Mouse (Mus musculus): ENCODE measurements around the gene Apoh.

Gene Apoh

DNA sequence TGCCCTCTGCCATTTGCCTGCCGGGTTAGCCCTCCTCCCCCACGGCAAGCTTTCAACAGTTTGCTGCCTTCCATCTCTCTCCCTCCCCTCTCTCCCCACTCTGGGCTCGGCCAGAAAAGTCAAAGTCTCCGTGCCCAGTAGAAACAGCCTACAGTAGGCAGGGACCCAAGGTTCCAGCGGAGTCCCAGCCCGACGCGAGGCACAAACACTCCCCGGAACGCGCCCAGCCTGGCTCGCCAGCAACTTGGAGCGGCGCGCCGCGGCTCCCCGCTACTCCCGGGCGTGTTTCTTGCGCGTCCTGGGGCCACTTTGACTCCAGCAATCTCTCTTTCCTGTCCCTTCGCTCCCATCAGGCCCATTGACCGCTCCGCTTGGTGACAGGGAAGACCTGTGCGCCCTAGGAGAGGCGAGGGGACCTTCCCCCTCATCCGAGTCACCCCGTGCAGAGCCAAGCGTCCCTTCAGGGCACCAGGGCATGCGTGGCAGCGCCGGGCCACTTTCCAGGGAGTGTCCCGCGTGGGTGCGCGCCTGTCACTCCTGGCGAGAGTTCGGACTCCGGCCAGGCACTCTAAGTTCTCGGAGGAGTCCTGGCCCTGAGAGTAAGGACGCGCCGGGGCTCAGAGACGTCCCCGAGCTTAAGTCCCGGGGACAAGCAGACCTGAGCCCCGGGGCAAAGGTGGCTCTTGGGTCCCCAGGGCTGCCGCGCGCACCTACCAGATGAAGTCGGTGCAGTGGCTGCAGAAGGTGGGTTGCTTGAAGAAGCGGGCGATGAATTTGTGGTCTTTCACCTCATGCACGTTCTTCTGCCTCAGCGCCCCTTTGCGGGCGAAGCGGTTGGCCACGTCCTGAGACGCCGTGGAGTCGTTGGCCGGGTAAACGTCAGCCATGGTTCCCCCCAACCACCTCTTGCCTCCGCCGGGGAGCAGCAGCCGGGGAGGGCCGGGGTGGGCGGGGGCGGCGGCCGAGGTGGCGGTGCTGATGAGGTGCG is at the start of gene Apoh:
TSS of gene Apoh (plus strand) at position 574 of the 988 bp plus-strand sequence.
- DNase-seq (ENCODE audit: low read depth, low spot score) = peak; percentile 28
- Histone ChIP-seq H3K27me3 (ENCODE audit: control insufficient read depth, insufficient read depth, low read length, poor library complexity, severe bottlenecking) (no peaks in the 10 kb centered on the region), H3K36me3 (ENCODE audit: control insufficient read depth, insufficient read depth, low read length, poor library complexity, severe bottlenecking) (no peaks in the 10 kb centered on the region; the same call in 1 of the 2 replicates)

DNA sequence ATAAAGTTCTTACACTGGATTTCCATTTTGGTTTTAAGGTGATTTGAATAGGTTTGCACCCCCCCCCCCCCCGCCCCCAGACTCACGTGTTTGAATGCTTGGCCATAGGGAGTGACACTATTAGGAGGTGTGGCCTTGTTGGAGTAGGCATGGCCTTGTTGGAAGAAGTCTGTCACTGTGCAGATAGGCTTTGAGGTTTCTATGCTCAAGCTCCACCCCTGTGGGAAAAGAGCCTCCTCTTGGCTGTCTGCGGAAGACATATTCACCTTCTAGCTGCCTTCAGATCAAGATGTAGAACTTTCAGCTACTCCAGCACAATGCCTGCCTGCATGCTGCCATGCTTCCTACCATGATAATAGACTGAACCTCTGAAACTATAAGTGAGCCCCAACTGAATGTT is 49.3 kb upstream of the Apoh start:
- H3K27me3 ChIP-seq (ENCODE audit: control insufficient read depth, insufficient read depth, low read length, poor library complexity, severe bottlenecking) = no peaks in the 10 kb centered on the region
- no peaks in the 10 kb centered on the region for H3K36me3 ChIP-seq (ENCODE audit: control insufficient read depth, insufficient read depth, low read length, poor library complexity, severe bottlenecking)
- DNase-seq (ENCODE audit: low read depth, low spot score) = no peak

DNA sequence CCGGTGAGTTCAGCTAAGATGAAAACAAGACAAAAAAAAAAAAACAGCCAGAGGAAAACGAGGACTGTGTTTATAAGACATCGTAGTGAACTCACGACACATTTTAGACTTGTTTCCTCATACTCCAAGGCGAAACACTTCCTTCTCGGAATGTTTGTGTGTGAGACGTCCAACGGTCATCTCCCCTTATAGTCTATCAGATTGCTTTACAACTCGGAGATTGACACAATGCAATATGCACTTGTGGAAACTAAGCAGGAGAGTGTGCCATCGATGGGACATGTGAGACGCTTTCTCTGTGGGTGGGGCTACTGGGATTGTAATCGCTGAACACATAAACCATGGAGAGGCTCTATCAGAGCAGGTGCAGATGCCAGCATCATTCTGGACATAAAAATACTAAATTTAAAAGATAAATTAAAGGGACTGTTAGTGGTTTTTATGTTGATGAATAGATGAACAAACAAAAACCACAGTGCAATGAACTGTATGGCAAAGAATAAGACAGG is 48.8 kb upstream of the Apoh start:
- no peak for DNase-seq (ENCODE audit: low read depth, low spot score)
- Histone ChIP-seq H3K36me3 (ENCODE audit: control insufficient read depth, insufficient read depth, low read length, poor library complexity, severe bottlenecking) (no peaks in the 10 kb centered on the region), H3K27me3 (ENCODE audit: control insufficient read depth, insufficient read depth, low read length, poor library complexity, severe bottlenecking) (no peaks in the 10 kb centered on the region)

DNA sequence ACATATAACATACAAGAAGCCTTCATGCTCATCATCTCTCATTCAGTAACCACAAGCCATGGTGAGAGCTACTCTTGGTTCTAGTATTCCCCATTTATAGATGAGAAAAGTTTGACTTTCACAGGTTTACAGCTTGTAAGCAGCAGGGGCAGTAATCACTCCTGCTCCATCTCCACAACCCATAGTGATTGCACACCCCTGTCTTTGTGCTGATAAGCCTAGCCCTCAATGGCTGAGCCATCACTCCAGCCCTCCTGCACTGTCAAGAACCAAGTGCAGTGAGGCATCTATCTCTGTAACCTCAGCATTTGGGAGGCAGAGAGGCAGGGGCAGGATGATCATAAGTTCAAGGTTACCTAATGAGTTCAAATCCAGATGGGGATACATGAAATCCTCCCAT is 47.8 kb upstream of the Apoh start:
- Histone ChIP-seq H3K27me3 (ENCODE audit: control insufficient read depth, insufficient read depth, low read length, poor library complexity, severe bottlenecking) (no peaks in the 10 kb centered on the region), H3K36me3 (ENCODE audit: control insufficient read depth, insufficient read depth, low read length, poor library complexity, severe bottlenecking) (no peaks in the 10 kb centered on the region)
- no peak for DNase-seq (ENCODE audit: low read depth, low spot score)

DNA sequence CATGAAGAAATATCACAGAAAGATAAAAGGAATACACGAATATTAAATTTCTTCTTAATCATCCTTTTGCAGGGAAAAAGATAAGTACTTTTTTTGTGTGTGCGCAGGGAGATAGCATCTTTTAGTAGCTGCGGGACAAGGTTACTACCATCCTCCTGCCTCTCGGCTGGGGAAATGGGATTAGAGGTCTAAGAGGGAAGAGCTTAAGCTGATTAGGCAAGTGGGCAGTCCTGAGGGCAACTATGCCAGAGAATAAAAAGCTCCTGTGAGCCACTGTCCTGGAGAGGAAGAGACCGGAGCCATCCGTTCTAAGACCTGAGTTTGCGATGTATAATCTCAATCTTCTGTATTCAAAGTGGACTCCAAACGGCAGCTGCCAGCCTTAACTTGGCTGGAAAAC is 45.2 kb upstream of the Apoh start:
- Histone ChIP-seq H3K36me3 (ENCODE audit: control insufficient read depth, insufficient read depth, low read length, poor library complexity, severe bottlenecking) (no peaks in the 10 kb centered on the region), H3K27me3 (ENCODE audit: control insufficient read depth, insufficient read depth, low read length, poor library complexity, severe bottlenecking) (no peaks in the 10 kb centered on the region; the same call in 1 of the 2 replicates)
- no peak for DNase-seq (ENCODE audit: low read depth, low spot score)

DNA sequence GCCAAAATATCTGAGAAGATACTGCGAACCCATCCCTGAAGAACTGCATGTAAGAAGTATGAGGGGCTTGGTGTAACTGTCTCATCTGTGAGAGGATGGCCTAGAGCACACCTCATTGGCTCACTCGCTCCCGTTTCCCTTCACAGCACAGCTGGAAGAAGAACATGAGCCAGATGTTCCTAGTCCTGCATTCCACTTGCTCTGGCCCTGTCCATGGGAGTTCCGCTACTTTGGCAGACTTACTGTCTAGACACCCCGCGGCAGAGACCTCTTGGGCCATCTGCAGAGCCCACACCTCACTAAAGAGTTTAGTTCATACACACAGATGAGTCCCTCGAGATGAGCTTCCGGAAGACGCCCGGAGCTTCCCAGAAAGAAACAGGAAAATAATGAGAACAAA is 43.2 kb upstream of the Apoh start:
- no peak for DNase-seq (ENCODE audit: low read depth, low spot score)
- Histone ChIP-seq H3K36me3 (ENCODE audit: control insufficient read depth, insufficient read depth, low read length, poor library complexity, severe bottlenecking) (no peaks in the 10 kb centered on the region), H3K27me3 (ENCODE audit: control insufficient read depth, insufficient read depth, low read length, poor library complexity, severe bottlenecking) (no peaks in the 10 kb centered on the region; the same call in 1 of the 2 replicates)

DNA sequence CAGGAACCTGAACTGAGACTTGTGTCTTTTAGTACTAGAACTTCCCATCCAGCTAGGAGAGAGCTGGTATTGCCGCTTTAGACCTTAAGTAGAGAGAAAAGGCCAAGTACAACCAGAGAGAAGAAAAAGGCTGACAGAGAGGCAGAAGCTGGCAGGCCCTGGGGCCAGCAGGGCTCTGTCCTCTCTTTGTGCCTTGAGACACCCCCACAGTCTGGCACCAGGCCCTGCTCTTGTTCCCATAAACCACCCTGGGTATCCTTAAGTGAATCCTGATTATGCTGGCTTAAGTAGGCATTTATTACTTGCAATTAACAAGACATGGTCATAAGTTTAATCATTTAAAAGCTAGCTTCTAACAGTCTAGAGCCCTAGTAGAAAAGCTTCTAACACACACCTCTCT is 42.7 kb upstream of the Apoh start:
- H3K36me3 ChIP-seq (ENCODE audit: control insufficient read depth, insufficient read depth, low read length, poor library complexity, severe bottlenecking) = no peaks in the 10 kb centered on the region
- no peaks in the 10 kb centered on the region; the same call in 1 of the 2 replicates for H3K27me3 ChIP-seq (ENCODE audit: control insufficient read depth, insufficient read depth, low read length, poor library complexity, severe bottlenecking)
- DNase-seq (ENCODE audit: low read depth, low spot score) = no peak

DNA sequence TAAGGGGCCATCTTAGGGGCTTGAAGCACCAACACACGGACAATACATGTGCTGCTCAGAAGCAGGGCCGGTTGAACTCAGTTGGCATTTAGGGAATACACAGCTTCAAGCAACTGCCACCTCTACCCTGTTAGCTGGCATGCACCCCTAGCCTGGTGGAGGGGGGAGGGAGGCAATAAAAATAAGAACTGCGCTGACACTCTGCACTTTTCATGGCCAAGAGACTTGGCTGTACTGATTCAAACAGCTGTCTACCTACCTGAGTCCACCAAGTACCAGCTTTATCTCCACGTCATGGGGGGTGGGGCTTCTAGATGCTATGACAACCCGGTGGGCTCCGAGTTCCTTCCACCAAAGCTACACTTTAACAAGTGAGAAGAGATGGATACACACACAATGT is 42.1 kb upstream of the Apoh start:
- H3K27me3 ChIP-seq (ENCODE audit: control insufficient read depth, insufficient read depth, low read length, poor library complexity, severe bottlenecking) = no peaks in the 10 kb centered on the region; the same call in 1 of the 2 replicates
- H3K36me3 ChIP-seq (ENCODE audit: control insufficient read depth, insufficient read depth, low read length, poor library complexity, severe bottlenecking) = no peaks in the 10 kb centered on the region
- no peak for DNase-seq (ENCODE audit: low read depth, low spot score)

DNA sequence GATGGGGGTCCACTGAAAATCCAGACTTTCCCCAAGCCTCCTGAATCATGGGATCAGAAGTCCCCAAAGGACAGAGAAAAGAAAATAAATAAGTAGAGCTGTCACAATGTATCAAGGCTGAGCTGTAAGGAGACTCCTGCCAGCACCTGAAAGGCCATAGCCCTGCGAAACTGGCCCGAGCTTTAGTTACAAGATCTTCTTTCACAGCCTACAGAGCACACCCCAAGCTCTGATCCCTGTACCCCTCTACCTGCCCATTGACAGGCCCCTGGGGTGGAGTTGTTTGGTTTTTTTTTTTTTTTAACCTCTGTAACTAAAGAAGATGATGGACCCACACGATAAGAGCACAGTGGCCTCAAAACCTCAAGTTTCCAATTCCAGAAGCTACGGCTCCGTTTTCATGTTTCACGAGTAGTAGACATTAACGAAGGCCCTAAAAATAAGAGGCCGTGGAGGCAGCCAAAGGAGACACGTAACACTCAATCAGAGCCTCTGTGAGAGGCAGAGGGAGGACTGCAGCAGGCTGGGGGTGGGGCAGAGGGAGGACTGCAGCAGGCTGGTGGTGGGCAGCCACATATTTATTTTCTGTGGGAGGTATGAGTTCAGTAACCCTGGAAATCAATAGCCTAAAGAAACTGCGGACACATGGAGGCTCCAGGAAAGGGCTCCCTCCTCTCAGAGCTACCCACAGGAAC is 41.2 kb upstream of the Apoh start:
- H3K27me3 ChIP-seq (ENCODE audit: control insufficient read depth, insufficient read depth, low read length, poor library complexity, severe bottlenecking) = no peaks in the 10 kb centered on the region; the same call in 1 of the 2 replicates
- DNase-seq (ENCODE audit: low read depth, low spot score) = no peak
- no peaks in the 10 kb centered on the region for H3K36me3 ChIP-seq (ENCODE audit: control insufficient read depth, insufficient read depth, low read length, poor library complexity, severe bottlenecking)

DNA sequence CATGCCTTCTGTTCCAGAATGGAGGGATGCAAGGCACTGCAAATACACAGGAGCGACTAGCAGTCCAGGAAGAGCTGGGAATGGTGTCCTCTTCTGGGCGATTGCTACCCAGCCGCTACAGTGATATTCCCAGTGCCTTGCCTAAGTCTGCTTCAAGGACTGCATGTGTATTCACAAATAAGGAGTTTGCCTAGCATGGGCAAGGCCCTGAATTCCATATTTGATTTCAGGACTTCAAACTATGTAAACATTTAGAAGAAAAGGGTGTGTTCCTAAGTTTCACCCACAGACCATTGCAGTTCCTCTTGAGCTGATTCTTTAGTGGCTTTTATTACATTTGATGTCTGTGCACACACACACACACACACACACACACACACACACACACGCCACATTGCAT is 39.4 kb upstream of the Apoh start:
- H3K27me3 ChIP-seq (ENCODE audit: control insufficient read depth, insufficient read depth, low read length, poor library complexity, severe bottlenecking) = no peaks in the 10 kb centered on the region; the same call in 1 of the 2 replicates
- H3K36me3 ChIP-seq (ENCODE audit: control insufficient read depth, insufficient read depth, low read length, poor library complexity, severe bottlenecking) = no peaks in the 10 kb centered on the region
- no peak for DNase-seq (ENCODE audit: low read depth, low spot score)

DNA sequence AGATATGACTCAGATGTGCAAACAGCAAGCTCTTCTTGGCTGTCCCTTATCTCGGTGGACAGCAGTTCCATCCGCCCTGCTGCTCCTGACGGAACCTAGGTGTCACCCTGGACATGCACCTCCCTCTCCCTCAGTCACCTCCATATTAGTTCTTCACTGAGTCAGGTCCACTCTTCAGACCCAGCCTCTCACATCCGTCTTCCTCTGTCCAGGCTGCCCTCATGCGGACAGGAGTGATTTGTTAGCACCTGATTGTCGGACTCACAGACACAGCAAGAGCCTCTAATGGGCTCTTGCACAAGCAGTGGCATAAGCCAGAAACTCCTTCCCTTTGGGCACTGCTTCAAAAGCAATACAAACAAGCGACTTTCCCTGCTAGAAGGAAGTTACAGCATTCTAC is 35.9 kb upstream of the Apoh start:
- H3K36me3 ChIP-seq (ENCODE audit: control insufficient read depth, insufficient read depth, low read length, poor library complexity, severe bottlenecking) = no peaks in the 10 kb centered on the region
- no peak for DNase-seq (ENCODE audit: low read depth, low spot score)

DNA sequence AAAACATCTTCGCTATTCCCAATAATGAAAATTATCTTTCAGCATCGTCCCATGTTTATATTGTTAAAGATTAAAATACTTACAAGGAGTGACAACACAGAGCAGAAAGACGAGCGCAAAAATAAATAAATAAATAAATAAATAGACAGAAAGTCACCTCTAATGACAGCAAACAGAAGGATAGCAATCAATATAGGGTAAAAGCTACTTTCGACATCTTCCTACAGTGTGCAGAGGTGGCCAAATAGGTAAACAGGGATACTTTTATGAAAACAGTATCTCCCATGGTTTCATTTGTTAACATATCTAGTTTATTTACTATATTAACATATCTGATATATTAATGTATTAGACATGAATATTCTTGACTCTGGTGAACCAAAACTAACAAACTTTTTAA is 34.9 kb upstream of the Apoh start:
- H3K27me3 ChIP-seq (ENCODE audit: control insufficient read depth, insufficient read depth, low read length, poor library complexity, severe bottlenecking) = no peaks in the 10 kb centered on the region
- no peaks in the 10 kb centered on the region for H3K36me3 ChIP-seq (ENCODE audit: control insufficient read depth, insufficient read depth, low read length, poor library complexity, severe bottlenecking)
- no peak for DNase-seq (ENCODE audit: low read depth, low spot score)

More for the DNA sequence above, 35.9 kb upstream of the Apoh start:
- no peaks in the 10 kb centered on the region; the same call in 1 of the 2 replicates for H3K27me3 ChIP-seq (ENCODE audit: control insufficient read depth, insufficient read depth, low read length, poor library complexity, severe bottlenecking)

DNA sequence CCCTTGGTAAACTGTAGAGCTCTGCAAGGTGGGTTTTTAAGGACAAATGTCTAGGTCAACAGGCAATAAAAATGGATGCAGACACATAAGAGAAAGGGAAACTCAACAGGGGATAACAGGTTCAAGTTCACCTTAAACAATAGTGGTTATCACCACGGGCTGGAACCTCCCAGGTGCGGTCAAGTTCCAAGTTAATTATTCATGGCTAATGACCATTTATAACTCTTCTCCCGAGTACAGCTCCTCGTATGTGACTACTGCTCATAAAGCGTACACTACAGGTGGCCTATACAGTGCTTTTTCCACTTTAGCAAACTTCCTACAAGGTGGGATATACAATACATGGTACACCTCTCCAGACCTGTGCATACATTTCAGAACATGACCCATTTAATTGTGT is 33.4 kb upstream of the Apoh start:
- H3K36me3 ChIP-seq (ENCODE audit: control insufficient read depth, insufficient read depth, low read length, poor library complexity, severe bottlenecking) = no peaks in the 10 kb centered on the region
- no peak for DNase-seq (ENCODE audit: low read depth, low spot score)
- no peaks in the 10 kb centered on the region for H3K27me3 ChIP-seq (ENCODE audit: control insufficient read depth, insufficient read depth, low read length, poor library complexity, severe bottlenecking)

DNA sequence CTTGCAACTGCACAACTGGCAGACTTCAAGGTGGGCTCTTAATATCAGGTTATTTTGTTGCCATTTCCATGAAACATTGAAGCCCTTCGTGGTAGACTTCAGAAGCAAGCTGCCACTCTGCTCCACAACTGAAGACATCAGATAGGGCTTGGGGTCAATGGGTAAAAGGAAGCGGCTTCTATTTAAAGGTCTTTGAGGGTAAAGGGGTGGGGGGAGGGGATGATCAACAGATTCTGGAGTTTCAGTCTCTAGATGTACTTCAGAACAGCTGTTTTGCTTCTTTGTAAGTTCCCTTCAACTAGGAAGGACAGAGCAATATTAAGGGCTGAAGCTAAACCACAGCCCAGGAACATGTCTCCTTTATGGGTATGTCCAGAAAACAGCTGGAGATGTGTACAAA is 31.2 kb upstream of the Apoh start:
- no peaks in the 10 kb centered on the region for H3K36me3 ChIP-seq (ENCODE audit: control insufficient read depth, insufficient read depth, low read length, poor library complexity, severe bottlenecking)
- peak; percentile 18 for DNase-seq (ENCODE audit: low read depth, low spot score)
- H3K27me3 ChIP-seq (ENCODE audit: control insufficient read depth, insufficient read depth, low read length, poor library complexity, severe bottlenecking) = no peaks in the 10 kb centered on the region

DNA sequence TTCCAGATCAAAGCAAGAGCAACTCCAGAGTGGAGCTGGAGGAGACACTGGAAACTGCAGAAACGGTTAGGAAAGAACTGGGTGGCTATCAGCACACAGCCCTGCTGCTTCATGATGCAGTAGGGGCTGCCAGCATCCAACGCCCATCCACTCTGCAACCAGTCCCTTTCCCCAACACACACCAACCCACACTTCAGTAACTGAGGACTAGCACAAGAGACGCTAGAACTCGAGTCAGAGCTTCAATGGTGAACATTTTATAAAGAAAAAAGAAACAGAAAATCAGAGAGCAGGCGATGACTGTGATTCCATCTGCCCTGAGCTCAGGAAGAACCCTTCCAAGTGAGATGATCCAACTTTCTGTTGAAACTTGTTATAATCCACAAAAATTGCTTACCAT is 30.6 kb upstream of the Apoh start:
- DNase-seq (ENCODE audit: low read depth, low spot score) = no peak
- H3K27me3 ChIP-seq (ENCODE audit: control insufficient read depth, insufficient read depth, low read length, poor library complexity, severe bottlenecking) = no peaks in the 10 kb centered on the region
- H3K36me3 ChIP-seq (ENCODE audit: control insufficient read depth, insufficient read depth, low read length, poor library complexity, severe bottlenecking) = no peaks in the 10 kb centered on the region
